Mouse (Mus musculus) cerebellum, adult 18-20 months (tissue): ENCODE measurements around the gene Ugt1a8.
"Not testable (repeated sequence)": the region's sequence is repeated elsewhere in the genome, so short reads cannot be mapped to it uniquely, and the experiment has no call there.

ENCODE experiments used
- DNase-seq, 2 experiments: peaks; one replicate each; pipeline ENCODE4 v3.0.0; 2021

The Ugt1a8 gene

DNA sequence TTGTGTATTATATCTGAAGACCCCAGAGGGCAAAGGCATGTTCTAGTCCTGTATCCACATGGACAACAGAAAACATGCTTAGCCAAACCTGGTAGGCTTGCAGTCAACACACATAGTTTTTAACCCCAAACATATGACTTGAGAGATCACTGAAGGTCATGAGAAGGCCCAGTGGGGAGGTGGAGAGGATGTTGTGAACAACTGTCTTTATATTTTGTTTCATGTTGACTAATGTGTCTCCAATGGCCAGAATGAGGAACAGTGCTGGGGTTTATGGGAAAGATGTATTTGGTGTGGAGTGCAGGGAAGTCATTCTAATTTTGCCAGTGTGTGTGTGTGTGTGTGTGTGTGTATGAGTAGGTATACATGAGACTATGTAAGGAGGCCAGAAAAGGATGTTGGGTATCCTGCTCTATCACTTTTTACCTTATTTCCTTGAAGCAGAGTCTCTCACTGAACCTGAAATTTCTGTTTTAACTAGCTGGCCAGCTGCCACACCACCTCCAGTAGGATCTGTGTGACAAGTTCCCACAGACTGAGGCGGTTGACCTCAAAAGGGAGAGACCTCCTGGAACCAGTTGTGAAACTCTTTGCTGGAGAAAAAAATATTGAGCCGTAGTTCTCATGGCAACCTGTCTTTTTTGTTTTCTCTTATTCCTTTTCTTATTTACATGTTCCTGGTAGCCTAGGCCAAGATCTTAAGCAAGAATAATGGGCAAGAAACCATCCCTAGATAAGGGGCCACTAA, 136.6 kb downstream of the Ugt1a8 start:
- DNase-seq: peak in 1 of 2 experiments; percentile 3

- DNase-seq: not testable (repeated sequence)
Measured at GRCm38 (mm10) chr1:88225301-88225700, 137.7 kb downstream of the Ugt1a8 start.

- DNase-seq: no peak
Measured at GRCm38 (mm10) chr1:88225741-88226140, 138.1 kb downstream of the Ugt1a8 start.

GRCm38 (mm10) chr1:88226670-88227379, 139.2 kb downstream of the Ugt1a8 start, which contains the start of gene Mroh2a:
Gene Mroh2a, plus strand, starts transcription at chr1:88226986.
- no peak for DNase-seq

DNA sequence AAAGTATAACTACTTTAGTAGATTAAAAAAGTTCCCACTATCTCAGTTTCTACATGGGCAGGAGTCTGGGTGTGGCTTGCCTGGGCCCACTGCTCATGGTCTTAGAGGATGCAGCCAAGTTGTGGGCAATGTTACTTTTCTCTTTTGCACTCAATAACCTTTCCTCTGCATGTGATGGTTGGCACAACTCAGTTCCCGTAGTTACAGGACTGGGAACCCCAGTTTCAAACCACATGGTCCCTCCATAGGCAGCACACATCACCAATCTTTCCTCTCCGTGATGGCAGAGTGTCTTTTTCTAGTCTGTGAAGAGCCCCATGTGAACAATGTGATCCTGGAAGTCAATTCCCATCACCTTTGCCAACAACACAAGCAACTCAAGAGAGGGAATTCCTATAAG, 139.9 kb downstream of the Ugt1a8 start:
- DNase-seq: peak in 1 of 2 experiments; percentile 1

DNA sequence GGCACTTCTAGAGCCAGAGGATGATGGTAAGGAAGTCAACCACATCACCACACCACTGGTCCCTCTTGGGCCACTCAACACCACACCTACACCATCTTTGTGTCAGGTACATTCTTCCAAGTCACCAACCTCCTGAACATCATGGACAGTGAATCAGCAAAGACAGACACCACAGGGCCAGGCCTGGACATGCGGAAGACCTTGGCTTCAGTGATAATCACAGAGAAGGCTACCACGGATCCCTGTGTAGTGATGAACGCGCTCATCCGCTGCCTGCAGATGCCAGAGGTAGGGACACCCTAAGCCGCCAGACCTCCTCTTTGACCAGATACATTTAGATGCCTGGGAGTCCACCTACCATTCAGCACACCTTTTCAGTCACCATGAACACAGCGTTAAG, 140.5 kb downstream of the Ugt1a8 start:
- DNase-seq: no peak

- DNase-seq: no peak
Measured at GRCm38 (mm10) chr1:88229566-88229965, 142.0 kb downstream of the Ugt1a8 start.

DNA sequence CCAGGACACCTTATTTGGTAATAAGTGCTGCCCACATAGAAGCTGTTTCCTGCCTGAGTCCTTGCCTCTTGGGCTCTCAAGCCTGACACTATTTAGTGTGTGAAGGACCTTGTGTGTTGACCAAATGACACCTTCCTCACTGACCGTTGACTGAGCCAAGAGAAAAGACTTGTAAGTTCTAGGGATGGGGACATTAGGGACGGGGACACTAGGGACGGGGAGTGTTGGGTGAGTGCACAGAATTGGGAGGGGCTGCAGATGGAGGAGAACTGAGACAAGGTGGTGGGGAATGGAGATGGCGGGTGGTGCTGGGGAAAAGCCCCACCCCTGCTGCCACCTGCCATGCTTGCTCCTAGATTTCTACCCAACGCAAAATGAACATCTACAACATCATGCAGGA, 142.4 kb downstream of the Ugt1a8 start:
- DNase-seq: peak in 1 of 2 experiments; percentile 10

GRCm38 (mm10) chr1:88230421-88230820, 142.8 kb downstream of the Ugt1a8 start:
- DNase-seq: no peak

DNA sequence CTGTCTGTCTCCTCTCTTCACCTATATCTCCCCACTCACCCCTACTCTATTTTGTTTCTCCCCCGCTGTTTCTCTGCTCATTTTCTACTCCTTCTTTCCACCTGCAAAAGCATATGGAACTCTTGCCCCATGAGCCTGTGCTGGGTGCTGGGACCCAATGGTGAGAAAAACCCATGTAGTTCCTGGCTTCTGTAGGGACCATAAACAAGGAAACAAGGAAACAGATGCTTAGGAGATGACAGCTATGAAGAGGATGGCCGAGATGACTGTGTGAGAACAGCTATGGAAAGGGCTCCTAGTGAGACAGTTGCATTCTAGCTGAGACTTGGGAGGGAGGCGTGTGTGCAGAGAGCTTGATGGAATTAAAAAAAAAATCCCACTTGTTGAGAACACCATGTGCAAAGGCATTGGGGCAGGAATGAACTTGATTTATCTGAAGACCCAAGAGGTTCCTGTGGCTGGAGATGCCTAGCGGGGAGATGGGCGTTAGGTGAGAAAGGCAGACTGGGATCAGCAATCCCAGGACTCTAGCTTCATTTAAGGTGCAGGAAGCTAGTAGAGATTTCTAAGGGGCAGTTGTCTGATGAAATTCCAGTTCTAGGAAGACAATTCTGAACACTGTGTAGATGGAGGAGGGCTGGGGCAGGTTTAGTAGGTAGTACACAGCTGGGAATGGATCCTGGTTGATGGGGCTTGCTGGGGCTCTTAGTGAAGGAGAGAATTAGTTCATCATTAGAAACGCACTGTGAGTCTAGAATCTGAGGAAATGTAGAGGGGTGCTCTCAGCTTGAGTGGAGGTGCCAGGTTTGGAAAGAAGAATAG, 143.6 kb downstream of the Ugt1a8 start:
- no peak for DNase-seq

DNA sequence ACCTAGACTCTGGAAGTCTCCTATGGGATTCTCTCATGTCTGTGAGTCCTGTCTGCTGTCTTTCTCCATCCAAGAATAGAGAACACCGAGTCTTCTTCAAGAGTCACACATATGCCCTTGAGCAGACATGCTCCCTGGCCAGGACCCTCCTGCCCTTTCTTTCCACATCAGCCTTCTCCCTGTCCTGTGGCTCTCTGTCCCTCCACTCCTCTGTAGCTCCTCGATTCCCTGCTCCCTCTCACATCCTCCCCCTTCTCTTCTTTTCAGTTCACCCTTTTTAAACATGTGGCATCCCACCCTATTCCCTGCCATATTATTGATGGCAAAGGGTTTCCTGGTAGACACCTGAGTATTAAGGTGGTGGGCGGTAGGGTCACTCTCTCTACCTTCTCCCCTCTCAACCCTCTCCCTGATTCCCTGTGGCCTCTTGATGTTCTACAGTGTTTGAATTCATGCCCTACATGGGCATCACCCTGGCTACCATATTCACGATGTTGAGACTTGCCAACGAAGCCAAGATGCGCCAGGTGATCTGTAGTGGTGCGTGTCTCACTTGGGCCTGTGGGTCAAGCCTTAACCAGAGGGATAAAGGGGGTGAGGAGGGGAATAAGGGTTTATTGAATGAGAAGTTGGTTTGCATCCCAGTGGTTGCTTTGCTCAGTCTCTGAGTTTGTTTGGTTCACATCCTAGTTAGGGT, 144.3 kb downstream of the Ugt1a8 start:
- DNase-seq: peak in 1 of 2 experiments; percentile 3

DNA sequence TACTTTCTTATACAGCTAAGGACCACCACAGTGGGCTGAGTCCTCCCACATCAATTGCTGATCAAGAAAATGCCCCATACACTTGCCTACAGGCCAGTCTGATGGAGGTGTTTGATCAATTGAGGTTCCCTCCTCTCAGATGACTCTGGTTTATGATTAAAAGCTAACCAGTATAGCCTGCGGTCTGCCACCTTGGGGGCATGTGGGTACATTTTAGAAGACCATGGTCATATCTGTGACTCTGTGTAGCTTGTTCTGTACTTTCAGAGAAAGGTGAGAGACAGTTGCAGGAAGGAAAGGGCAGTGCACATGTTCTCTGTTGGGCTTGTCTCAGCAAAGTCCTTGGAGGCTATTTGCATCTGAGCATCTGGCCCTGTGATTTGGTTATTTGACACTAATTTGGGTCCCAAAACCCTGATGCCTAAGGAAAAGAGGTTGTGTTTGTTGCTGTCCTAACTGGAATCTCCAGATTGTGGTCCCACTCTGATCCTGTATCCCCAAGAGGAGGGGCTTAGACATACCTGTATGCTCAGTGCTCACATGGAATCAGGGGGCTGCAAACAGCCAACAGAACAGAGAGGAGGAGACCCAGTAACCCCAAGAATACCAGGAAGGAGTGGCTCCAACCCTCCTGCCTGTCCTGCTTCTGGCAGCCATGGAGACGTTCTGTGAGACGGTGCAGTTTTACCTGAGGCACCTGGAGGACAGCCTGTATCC, 145.2 kb downstream of the Ugt1a8 start:
- peak in 1 of 2 experiments; percentile 3 for DNase-seq

DNA sequence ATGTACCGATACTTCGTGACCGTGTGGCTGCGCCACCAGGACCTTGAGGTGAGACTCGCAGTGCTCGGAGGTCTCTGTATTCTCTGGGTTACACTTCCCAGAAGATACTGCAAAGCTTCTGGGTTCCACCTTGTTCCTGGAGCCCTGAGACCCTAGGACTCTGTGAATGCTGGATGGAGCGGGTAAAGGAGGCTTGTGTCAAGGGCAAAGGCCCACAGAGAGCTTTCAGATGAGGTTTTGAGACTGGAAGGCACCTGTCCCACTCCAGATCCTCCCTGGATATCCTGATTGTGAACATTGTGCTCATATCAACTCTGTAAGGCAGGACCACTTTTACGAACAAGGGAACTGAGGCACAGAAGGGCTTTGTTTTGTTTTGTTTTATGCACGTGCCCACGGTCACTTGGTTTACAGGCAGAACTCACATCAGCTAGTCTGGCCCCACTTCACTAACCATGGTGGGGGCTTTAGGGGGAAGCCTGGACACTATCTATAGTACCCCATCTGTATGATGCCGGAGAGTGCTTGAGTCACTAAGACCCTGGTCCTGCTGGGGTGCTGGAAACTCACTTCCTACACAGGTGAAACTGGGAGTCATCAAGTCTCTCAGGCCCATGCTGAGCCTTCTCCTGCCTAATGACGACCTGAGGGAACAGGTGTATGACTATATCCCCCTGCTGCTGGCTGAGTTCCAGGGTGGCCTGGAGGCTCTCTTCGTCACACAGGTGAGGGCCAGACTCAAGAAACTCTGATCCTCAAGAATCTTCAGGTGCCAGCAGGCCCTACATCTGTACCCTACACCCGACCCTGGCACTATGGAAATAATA, 146.0 kb downstream of the Ugt1a8 start:
- DNase-seq: peak in 1 of 2 experiments; percentile 15

DNA sequence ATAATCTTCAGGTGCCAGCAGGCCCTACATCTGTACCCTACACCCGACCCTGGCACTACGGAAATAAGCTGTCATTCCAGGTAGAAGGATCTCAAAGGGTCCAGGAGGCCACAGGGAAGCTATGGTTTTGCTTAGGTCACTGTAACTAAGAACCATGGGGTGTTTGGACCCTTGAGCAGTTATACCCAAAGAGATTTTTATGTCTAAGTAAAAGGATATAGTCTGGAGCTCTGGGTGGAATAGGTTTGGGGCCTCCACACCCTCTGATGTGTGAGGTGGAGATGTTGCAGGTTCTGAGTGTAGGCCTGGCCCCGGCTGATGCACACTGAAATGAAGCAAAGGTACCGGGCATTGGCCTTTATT, 146.6 kb downstream of the Ugt1a8 start:
- no peak for DNase-seq

GRCm38 (mm10) chr1:88234646-88235045, 147.0 kb downstream of the Ugt1a8 start:
- peak in 1 of 2 experiments; percentile 6 for DNase-seq

- DNase-seq: peak in 1 of 2 experiments; percentile 4
Measured at GRCm38 (mm10) chr1:88235046-88235893, 147.7 kb downstream of the Ugt1a8 start.

- DNase-seq: no peak
Measured at GRCm38 (mm10) chr1:88235894-88236415, 148.3 kb downstream of the Ugt1a8 start.

DNA sequence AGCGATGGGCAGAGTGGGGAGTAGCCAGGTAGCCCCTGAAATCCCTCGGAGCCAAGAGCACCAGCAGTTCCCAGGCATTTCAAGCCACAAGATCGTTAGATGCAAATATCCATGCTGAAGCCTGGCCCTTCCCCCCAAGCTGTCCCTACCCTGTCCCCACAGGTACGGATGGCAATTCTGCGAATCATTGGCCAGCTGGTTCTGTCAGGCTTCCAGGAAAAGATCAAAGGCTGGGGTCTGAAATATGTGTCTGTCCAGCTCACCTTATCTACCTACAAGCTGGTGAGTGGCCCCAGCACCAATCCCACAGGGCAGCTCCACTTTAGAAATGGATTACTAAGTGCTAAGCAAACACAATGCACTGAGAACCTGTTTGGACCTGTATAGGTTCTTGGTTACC, 149.7 kb downstream of the Ugt1a8 start:
- DNase-seq: no peak

DNA sequence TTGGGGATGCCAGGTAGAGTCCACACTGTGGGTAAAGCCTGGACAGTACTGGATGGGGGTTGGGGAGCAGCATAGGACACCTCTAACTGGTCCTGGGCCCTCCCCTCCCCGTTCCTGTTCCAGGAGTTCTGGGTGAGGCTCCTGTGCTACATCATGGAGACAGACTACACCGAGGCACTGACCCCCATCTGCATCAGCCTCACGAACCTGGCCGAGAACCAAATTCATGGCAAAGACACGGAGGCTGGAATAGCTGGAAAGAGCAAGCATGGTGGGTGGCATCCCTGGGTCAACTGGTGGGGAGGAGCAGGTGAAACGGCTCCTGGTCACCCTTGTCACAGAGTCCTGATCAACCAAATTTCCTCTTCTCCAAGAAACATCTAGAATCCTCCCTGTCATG, 151.2 kb downstream of the Ugt1a8 start:
- no peak for DNase-seq

DNA sequence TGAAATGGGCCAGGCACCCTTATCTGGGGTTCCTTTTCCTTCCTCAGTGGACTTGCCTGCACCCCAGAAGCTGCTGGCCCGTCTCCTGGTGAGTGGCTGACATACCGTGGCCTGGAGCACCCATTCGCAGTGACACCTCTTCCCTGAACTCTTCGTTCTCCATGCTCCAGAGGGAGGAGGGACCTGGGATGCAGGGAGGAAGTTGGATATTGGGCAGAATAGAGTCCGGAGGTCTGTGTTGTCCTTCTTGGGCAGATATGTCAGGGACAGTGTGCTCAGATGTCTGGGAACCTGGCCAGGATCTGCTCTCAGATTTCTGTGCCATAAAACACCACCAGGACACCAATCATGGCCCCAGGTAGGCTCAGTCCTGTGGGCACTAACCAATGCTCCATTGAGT, 152.5 kb downstream of the Ugt1a8 start:
- no peak for DNase-seq
